Mouse (Mus musculus): ENCODE data around the gene Synpo2l.
A peak's percentile ranks its signal among the peaks of the same experiment; 100 is the strongest.

Gene Synpo2l

GRCm38 (mm10) chr14:20681742-20682141 lies 13.6 kb upstream of the Synpo2l start:
- DNase-seq (ENCODE audit: low spot score): no peak

- DNase-seq (ENCODE audit: low spot score): no peak
Measured at GRCm38 (mm10) chr14:20677906-20678305, 9.8 kb upstream of the Synpo2l start.

- peak; percentile 99 for DNase-seq (ENCODE audit: low spot score)
Measured at GRCm38 (mm10) chr14:20674064-20674833, 6.1 kb upstream of the Synpo2l start, which contains the start of gene Sec24c. Gene Sec24c, plus strand, starts transcription at chr14:20674308.

GRCm38 (mm10) chr14:20673735-20674063 lies 5.5 kb upstream of the Synpo2l start:
- peak; percentile 24 for DNase-seq (ENCODE audit: low spot score)

GRCm38 (mm10) chr14:20672990-20673389 lies 4.8 kb upstream of the Synpo2l start:
- peak; percentile 42 for DNase-seq (ENCODE audit: low spot score)

GRCm38 (mm10) chr14:20667469-20667868 lies 685 bp downstream of the Synpo2l start:
- no peak for DNase-seq (ENCODE audit: low spot score)

GRCm38 (mm10) chr14:20664436-20664835 lies 3.7 kb downstream of the Synpo2l start:
- DNase-seq (ENCODE audit: low spot score): no peak

- DNase-seq (ENCODE audit: low spot score): no peak
Measured at GRCm38 (mm10) chr14:20663601-20664000, 4.6 kb downstream of the Synpo2l start.

GRCm38 (mm10) chr14:20662740-20663139 lies 5.4 kb downstream of the Synpo2l start:
- DNase-seq (ENCODE audit: low spot score): no peak

- DNase-seq (ENCODE audit: low spot score): no peak
Measured at GRCm38 (mm10) chr14:20661661-20662331, 6.4 kb downstream of the Synpo2l start.

- DNase-seq (ENCODE audit: low spot score): peak; percentile 96
Measured at GRCm38 (mm10) chr14:20660827-20661660, 7.1 kb downstream of the Synpo2l start.

- DNase-seq (ENCODE audit: low spot score): no peak
Measured at GRCm38 (mm10) chr14:20659687-20660086, 8.5 kb downstream of the Synpo2l start.

- no peak for DNase-seq (ENCODE audit: low spot score)
Measured at GRCm38 (mm10) chr14:20658902-20659301, 9.3 kb downstream of the Synpo2l start.

GRCm38 (mm10) chr14:20658326-20658725 lies 9.8 kb downstream of the Synpo2l start:
- DNase-seq (ENCODE audit: low spot score): peak; percentile 46

GRCm38 (mm10) chr14:20656361-20656760 lies 11.8 kb downstream of the Synpo2l start, which contains the start of gene Myoz1:
Gene Myoz1, minus strand, starts transcription at chr14:20656540.
- DNase-seq (ENCODE audit: low spot score): no peak

- DNase-seq (ENCODE audit: low spot score): no peak
Measured at GRCm38 (mm10) chr14:20655731-20656130, 12.4 kb downstream of the Synpo2l start.

- no peak for DNase-seq (ENCODE audit: low spot score)
Measured at GRCm38 (mm10) chr14:20654690-20655421, 13.3 kb downstream of the Synpo2l start.

- DNase-seq (ENCODE audit: low spot score): no peak
Measured at GRCm38 (mm10) chr14:20651722-20652256, 16.4 kb downstream of the Synpo2l start.

- DNase-seq (ENCODE audit: low spot score): no peak
Measured at GRCm38 (mm10) chr14:20651000-20651399, 17.2 kb downstream of the Synpo2l start.

GRCm38 (mm10) chr14:20646381-20646780 lies 21.8 kb downstream of the Synpo2l start:
- DNase-seq (ENCODE audit: low spot score): no peak

GRCm38 (mm10) chr14:20645547-20645946 lies 22.6 kb downstream of the Synpo2l start:
- DNase-seq (ENCODE audit: low spot score): no peak
